Comparison of ENCODE assay signal across 8 mouse cellular contexts in genomic region chr7:125491760-125492159, GRCm38 (mm10). TPM values are rescaled to one million over a fixed set of nuclear protein-coding genes. Genes with fewer than 3 reads are reported as not detected.
DNase-seq lines count a peak whose midpoint lies in the region; ATAC-seq and TF ChIP-seq lines count a peak whose summit lies in the region.

No protein-coding gene starts in this region.

- ATAC-seq in lung, postnatal 0 days, result peak; percentile 14; the same call in 1 of the 2 replicates
- ATAC-seq in limb, embryonic 12.5 days (ENCODE audit: insufficient number of reproducible peaks, insufficient read depth, low FRiP score, low TSS enrichment, low read depth), result peak; percentile 8; the same call in 1 of the 2 replicates

- no peaks in the 10 kb centered on the region for H3K36me3 ChIP-seq in lung, postnatal 0 days (ENCODE audit: insufficient read depth, low read length)
- peaks cover 24% of the 10 kb centered on the region for H3K36me3 ChIP-seq in erythroblast, embryonic 14.5 days (ENCODE audit: control insufficient read depth)
- H3K36me3 ChIP-seq in limb, embryonic 12.5 days, result no peaks in the 10 kb centered on the region
- H3K36me3 ChIP-seq in small intestine, adult 2 months (ENCODE audit: control insufficient read depth, insufficient read depth, low read length), result no peaks in the 10 kb centered on the region

- TF ChIP-seq EP300 in lung, postnatal 0 days (IDR thresholded peaks at IDR 0.05), result no peak

- peak overlapping the region; percentile 87 for H3K27ac ChIP-seq in lung, postnatal 0 days (ENCODE audit: low read length)
- peak overlapping the region; percentile 88 for H3K27ac ChIP-seq in limb, embryonic 12.5 days
- peak overlapping the region; percentile 97 for H3K27ac ChIP-seq in small intestine, adult 2 months (ENCODE audit: insufficient read depth, low read depth, low read length)

- H3K4me2 ChIP-seq in lung, postnatal 0 days (replicated peaks; ENCODE audit: low read depth, low read length), result peak overlapping the region; percentile 71
- peak overlapping the region; percentile 74 for H3K4me2 ChIP-seq in limb, embryonic 12.5 days

- no peak for TF ChIP-seq CTCF in lung, postnatal 0 days (IDR thresholded peaks at IDR 0.05)
- TF ChIP-seq CTCF in small intestine, adult 2 months (IDR thresholded peaks at IDR 0.05; ENCODE audit: extremely low read depth, insufficient read length, insufficient replicate concordance, low read depth, low read length), result no peak

- peaks cover 15% of the 10 kb centered on the region for H3K4me1 ChIP-seq in lung, postnatal 0 days (ENCODE audit: insufficient read depth, low read depth, low read length)
- H3K4me1 ChIP-seq in erythroblast, embryonic 14.5 days (ENCODE audit: control insufficient read depth), result peaks cover 66% of the 10 kb centered on the region
- peaks cover 12% of the 10 kb centered on the region for H3K4me1 ChIP-seq in limb, embryonic 12.5 days (replicated peaks)
- peaks cover 28% of the 10 kb centered on the region for H3K4me1 ChIP-seq in small intestine, adult 2 months (ENCODE audit: control insufficient read depth, insufficient read depth, insufficient read length, low read length)

- 17% methylated on average over 12 of the region's 12 CpGs for WGBS in lung, postnatal 0 days
- 29% methylated on average over 12 of the region's 12 CpGs for WGBS in limb, embryonic 12.5 days
- 12% methylated on average over 12 of the region's 12 CpGs for WGBS in small intestine, adult 2 months

- peak overlapping the region; percentile 61 for H3K9ac ChIP-seq in lung, postnatal 0 days (replicated peaks; ENCODE audit: low read depth)
- peak overlapping the region; percentile 71 for H3K9ac ChIP-seq in limb, embryonic 12.5 days (replicated peaks)

- DNase-seq in lung, postnatal 0 days (ENCODE audit: low spot score), result no peak
- DNase-seq in lung, postnatal 10 days, result no peak
- DNase-seq in adrenal gland, adult 2 months, result no peak
- no peak for DNase-seq in embryo, embryonic 9.5 days (ENCODE audit: extremely low spot score)
- DNase-seq in spleen, postnatal 36 days (ENCODE audit: low spot score in 2 of 2), result no peak

- H3K27me3 ChIP-seq in lung, postnatal 0 days (replicated peaks; ENCODE audit: insufficient read depth, low read length), result no peaks in the 10 kb centered on the region
- no peaks in the 10 kb centered on the region for H3K27me3 ChIP-seq in erythroblast, embryonic 14.5 days (ENCODE audit: control insufficient read depth)
- no peaks in the 10 kb centered on the region for H3K27me3 ChIP-seq in limb, embryonic 12.5 days
- no peaks in the 10 kb centered on the region for H3K27me3 ChIP-seq in small intestine, adult 2 months (ENCODE audit: control insufficient read depth, insufficient read depth, low read length)

- no peaks in the 10 kb centered on the region for H3K9me3 ChIP-seq in lung, postnatal 0 days (ENCODE audit: low read length)
- no peaks in the 10 kb centered on the region for H3K9me3 ChIP-seq in erythroblast, embryonic 14.5 days (ENCODE audit: control insufficient read depth, low read length)
- no peaks in the 10 kb centered on the region for H3K9me3 ChIP-seq in limb, embryonic 12.5 days

- H3K4me3 ChIP-seq in lung, postnatal 0 days (ENCODE audit: low read depth, low read length), result peak overlapping the region; percentile 57
- H3K4me3 ChIP-seq in erythroblast, embryonic 14.5 days (replicated peaks), result peak overlapping the region; percentile 80
- H3K4me3 ChIP-seq in limb, embryonic 12.5 days (replicated peaks), result peak overlapping the region; percentile 58
- H3K4me3 ChIP-seq in small intestine, adult 2 months (ENCODE audit: low read depth, low read length), result peak overlapping the region; percentile 85

- TF ChIP-seq POLR2A in small intestine, adult 2 months (IDR thresholded peaks at IDR 0.05; ENCODE audit: low read depth, low read length), result no peak

RNA-seq across cellular contexts. Expression of gene Nsmce1, which starts 0.4 kb away (rescaled TPM):
- 94.0 and 94.2 TPM in 2 replicates for polyA plus RNA-seq in lung, postnatal 0 days (2015; fragmentation: Nextera tagmentation; extraction: Ambion mirVana)
- 2.3 and 2.9 TPM in 2 replicates for polyA plus RNA-seq in erythroblast, embryonic 14.5 days (2012)
- polyA plus RNA-seq in limb, embryonic 12.5 days (2016; fragmentation: Nextera tagmentation; extraction: Ambion mirVana), result 114 and 122 TPM in 2 replicates
- polyA plus RNA-seq in small intestine, adult 2 months (2012; rRNA removed), result 16.7 and 35.8 TPM in 2 replicates
- 10 to 100 TPM; 35.0 to 50.0 TPM for total RNA-seq in adrenal gland, adult 2 months (2021)
- 46.7 and 50.8 TPM in 2 replicates for polyA plus RNA-seq in adrenal gland, adult 2 months (2012; rRNA removed)

RNA-seq across cellular contexts. Expression of gene Kdm8, which starts 47.3 kb away (rescaled TPM):
- 4.2 and 5.6 TPM in 2 replicates for polyA plus RNA-seq in lung, postnatal 0 days (2015; fragmentation: Nextera tagmentation; extraction: Ambion mirVana)
- polyA plus RNA-seq in erythroblast, embryonic 14.5 days (2012), result 0.23 and 0.27 TPM in 2 replicates
- polyA plus RNA-seq in limb, embryonic 12.5 days (2016; fragmentation: Nextera tagmentation; extraction: Ambion mirVana), result 14.4 and 16.2 TPM in 2 replicates
- polyA plus RNA-seq in small intestine, adult 2 months (2012; rRNA removed), result 2.1 and 2.4 TPM in 2 replicates
- total RNA-seq in adrenal gland, adult 2 months (2021), result 1 to 10 TPM; 3.2 to 4.7 TPM
- 3.9 and 4.2 TPM in 2 replicates for polyA plus RNA-seq in adrenal gland, adult 2 months (2012; rRNA removed)
